Mouse (Mus musculus): ENCODE data around the gene Vmn1r220. TPM values are rescaled to one million over a fixed set of nuclear protein-coding genes. Genes with fewer than 3 reads are reported as not detected.
"Not testable (repeated sequence)": the region's sequence is repeated elsewhere in the genome, so short reads cannot be mapped to it uniquely, and the experiment has no call there.

Gene Vmn1r220
- not detected for total RNA-seq (2022)

GRCm38 (mm10) chr13:23187875-23188274 is at the start of gene Vmn1r220:
Gene Vmn1r220, minus strand, starts transcription at chr13:23187975.
- no peak for DNase-seq (ENCODE audit: low spot score in 2 of 2)

GRCm38 (mm10) chr13:23235847-23236246 is 48.1 kb upstream of the Vmn1r220 start, which contains the start of gene Vmn1r222:
Gene Vmn1r222, minus strand, starts transcription at chr13:23235947.
- not testable (repeated sequence) for DNase-seq (ENCODE audit: low spot score in 2 of 2)

- DNase-seq (ENCODE audit: low spot score in 2 of 2), result not testable (repeated sequence)
Observed at GRCm38 (mm10) chr13:23213827-23214226, 26.1 kb upstream of the Vmn1r220 start, which contains the start of gene Vmn1r221. Gene Vmn1r221, plus strand, starts transcription at chr13:23214127.

- DNase-seq (ENCODE audit: low spot score in 2 of 2), result not testable (repeated sequence)
Observed at GRCm38 (mm10) chr13:23203885-23204284, 16.1 kb upstream of the Vmn1r220 start.

GRCm38 (mm10) chr13:23166471-23166870 is 21.3 kb downstream of the Vmn1r220 start:
- not testable (repeated sequence) for DNase-seq (ENCODE audit: low spot score in 2 of 2)

- no peak for DNase-seq (ENCODE audit: low spot score in 2 of 2)
Observed at GRCm38 (mm10) chr13:23159012-23159411, 28.8 kb downstream of the Vmn1r220 start, which contains the start of gene Vmn1r219. Gene Vmn1r219, plus strand, starts transcription at chr13:23159312.

- no peak for DNase-seq (ENCODE audit: low spot score in 2 of 2)
Observed at GRCm38 (mm10) chr13:23157848-23158247, 29.9 kb downstream of the Vmn1r220 start.

- no peak for DNase-seq (ENCODE audit: low spot score in 2 of 2)
Observed at GRCm38 (mm10) chr13:23138880-23139279, 48.9 kb downstream of the Vmn1r220 start.

- no peak for DNase-seq (ENCODE audit: low spot score in 2 of 2)
Observed at GRCm38 (mm10) chr13:23133501-23133900, 54.3 kb downstream of the Vmn1r220 start.

- no peak for DNase-seq (ENCODE audit: low spot score in 2 of 2)
Observed at GRCm38 (mm10) chr13:23133099-23133498, 54.7 kb downstream of the Vmn1r220 start, which contains the start of gene Vmn1r218. Gene Vmn1r218, plus strand, starts transcription at chr13:23133155.

Other genes starting within 250 kb of the Vmn1r220 start
- not detected for gene Vmn1r213, start 180.3 kb downstream of the Vmn1r220 start, total RNA-seq (2022)
- not detected for gene Vmn1r214, start 157.6 kb downstream of the Vmn1r220 start, total RNA-seq (2022)
- gene Vmn1r215, start 120.0 kb downstream of the Vmn1r220 start, total RNA-seq (2022), result not detected
- not detected for gene Vmn1r217, start 69.7 kb downstream of the Vmn1r220 start, total RNA-seq (2022)
- not detected for gene Vmn1r218, start 54.8 kb downstream of the Vmn1r220 start, total RNA-seq (2022)
- gene Vmn1r219, start 28.7 kb downstream of the Vmn1r220 start, total RNA-seq (2022), result not detected
- not detected for gene Vmn1r221, start 26.2 kb upstream of the Vmn1r220 start, total RNA-seq (2022)
- gene Vmn1r222, start 48.0 kb upstream of the Vmn1r220 start, total RNA-seq (2022), result not detected
- not detected for gene Vmn1r223, start 59.2 kb upstream of the Vmn1r220 start, total RNA-seq (2022)
- gene Zfp322a, start 181.2 kb upstream of the Vmn1r220 start, total RNA-seq (2022), result 10 to 100 TPM; 24.9 to 29.0 (median 26.7) TPM
- gene Abt1, start 235.9 kb upstream of the Vmn1r220 start, total RNA-seq (2022), result 1 to 10 TPM; 8.1 to 9.3 (median 8.6) TPM

All from left cerebral cortex, adult 8-10 months (tissue).